13 mouse cellular contexts compared by ENCODE assay signal in the genomic region with DNA sequence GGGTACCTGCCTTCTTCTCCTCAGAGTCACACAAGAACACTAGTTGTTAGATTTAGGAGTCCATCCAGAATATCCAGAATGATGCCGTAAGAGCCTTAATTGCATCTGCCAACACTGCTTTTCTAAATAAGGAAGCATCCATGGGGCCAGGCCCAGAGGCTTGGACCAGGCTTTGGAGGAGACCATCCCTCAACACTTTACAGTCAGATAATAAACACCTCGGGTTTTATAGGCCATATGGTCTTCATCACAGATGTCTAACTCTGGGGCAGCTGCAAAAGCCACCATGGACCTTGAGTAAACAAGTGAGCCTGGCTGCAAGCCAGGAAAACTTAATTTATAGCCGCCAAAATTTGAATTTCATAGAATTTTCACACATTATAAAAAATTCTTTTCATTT. TPM values are rescaled to one million over a fixed set of nuclear protein-coding genes. Genes with fewer than 3 reads are reported as not detected.
DNase-seq lines count a peak whose midpoint lies in the region; ATAC-seq and TF ChIP-seq lines count a peak whose summit lies in the region.
"Had no signal": no experiment of that assay in that cellular context is flagged by ENCODE, and none has a peak within 500 bp of the region (broad histone marks: within the 10 kb centered on the region; RNA-seq: fewer than 3 reads in every experiment).

No protein-coding gene starts in this region.

- no peak for DNase-seq in kidney, postnatal 25 days
- no peak for DNase-seq in stomach, postnatal 0 days (ENCODE audit: low spot score)
- peak; percentile 55 for DNase-seq in limb, embryonic 10.5 days (ENCODE audit: low spot score)
- DNase-seq in thymus, postnatal 0 days (ENCODE audit: low spot score) = no peak
- no peak for DNase-seq in ovary, postnatal 36 days (ENCODE audit: low spot score)
- DNase-seq: cerebellum, adult 11 months; kidney, adult 9 months; lung, postnatal 14 days; thymus, postnatal 14 days had no signal

- no peaks in the 10 kb centered on the region for H3K36me3 ChIP-seq in kidney, embryonic 14.5 days (ENCODE audit: control insufficient read depth, insufficient read depth, low read length)
- no peaks in the 10 kb centered on the region for H3K36me3 ChIP-seq in stomach, embryonic 14.5 days (ENCODE audit: control insufficient read depth, insufficient read depth, low read length)
- H3K36me3 ChIP-seq in stomach, postnatal 0 days (ENCODE audit: control insufficient read depth, insufficient read depth, low read length) = no peaks in the 10 kb centered on the region
- no peaks in the 10 kb centered on the region for H3K36me3 ChIP-seq in limb, embryonic 10.5 days
- H3K36me3 ChIP-seq: hindbrain, embryonic 10.5 days; midbrain, embryonic 12.5 days had no signal

- whole genome bisulfite sequencing in kidney, embryonic 14.5 days = 38% methylated on average over 3 of the region's 3 CpGs
- WGBS in stomach, embryonic 14.5 days = 25% methylated on average over 3 of the region's 3 CpGs
- WGBS in stomach, postnatal 0 days = 36% methylated on average over 3 of the region's 3 CpGs
- 34% methylated on average over 3 of the region's 3 CpGs for WGBS in limb, embryonic 10.5 days

- H3K9me3 ChIP-seq in kidney, embryonic 14.5 days (ENCODE audit: control insufficient read depth, low read length) = no peaks in the 10 kb centered on the region
- H3K9me3 ChIP-seq in stomach, embryonic 14.5 days (ENCODE audit: control insufficient read depth, low read depth, low read length) = no peaks in the 10 kb centered on the region
- no peaks in the 10 kb centered on the region for H3K9me3 ChIP-seq in stomach, postnatal 0 days (ENCODE audit: control insufficient read depth, low read length)
- H3K9me3 ChIP-seq in limb, embryonic 10.5 days (replicated peaks) = no peaks in the 10 kb centered on the region
- H3K9me3 ChIP-seq: hindbrain, embryonic 10.5 days; midbrain, embryonic 12.5 days had no signal

- TF ChIP-seq CTCF in stomach, postnatal 0 days (IDR thresholded peaks at IDR 0.05; ENCODE audit: low read depth) = no peak

- H3K4me2 ChIP-seq in kidney, embryonic 14.5 days (replicated peaks; ENCODE audit: low read depth, low read length) = no peak overlapping the region
- no peak overlapping the region for H3K4me2 ChIP-seq in stomach, embryonic 14.5 days (replicated peaks; ENCODE audit: low read depth, low read length)
- no peak overlapping the region for H3K4me2 ChIP-seq in stomach, postnatal 0 days (replicated peaks; ENCODE audit: low read depth)
- H3K4me2 ChIP-seq: midbrain, embryonic 12.5 days had no signal

- peaks cover 4% of the 10 kb centered on the region; the same call in 1 of the 2 replicates for H3K4me1 ChIP-seq in kidney, embryonic 14.5 days (ENCODE audit: control insufficient read depth, insufficient read depth, low read length)
- H3K4me1 ChIP-seq in stomach, embryonic 14.5 days (ENCODE audit: control insufficient read depth, insufficient read depth, low read length) = 0 out of 2 replicates have a peak, but pooled peaks cover 4% of the 10 kb centered on the region
- H3K4me1 ChIP-seq in stomach, postnatal 0 days (replicated peaks; ENCODE audit: control insufficient read depth, insufficient read depth) = no peaks in the 10 kb centered on the region; the same call in 1 of the 2 replicates
- peaks cover 28% of the 10 kb centered on the region for H3K4me1 ChIP-seq in limb, embryonic 10.5 days
- H3K4me1 ChIP-seq: hindbrain, embryonic 10.5 days had no signal

- peak; percentile 73; the same call in 1 of the 2 replicates for ATAC-seq in kidney, embryonic 14.5 days (ENCODE audit: low FRiP score, low TSS enrichment)
- ATAC-seq in stomach, embryonic 14.5 days (ENCODE audit: insufficient number of reproducible peaks, insufficient read depth, low FRiP score, low read depth) = peak; percentile 79; the same call in 1 of the 2 replicates
- ATAC-seq in stomach, postnatal 0 days (ENCODE audit: low FRiP score, low TSS enrichment) = no peak; the same call in 1 of the 2 replicates

- H3K27me3 ChIP-seq in kidney, embryonic 14.5 days (ENCODE audit: control insufficient read depth, insufficient read depth, low read length) = no peaks in the 10 kb centered on the region
- H3K27me3 ChIP-seq in stomach, embryonic 14.5 days (ENCODE audit: control insufficient read depth, insufficient read depth, low read length) = no peaks in the 10 kb centered on the region
- no peaks in the 10 kb centered on the region for H3K27me3 ChIP-seq in stomach, postnatal 0 days (ENCODE audit: control insufficient read depth, insufficient read depth, low read length)
- H3K27me3 ChIP-seq in limb, embryonic 10.5 days (ENCODE audit: low read depth, poor library complexity, severe bottlenecking) = peaks cover 56% of the 10 kb centered on the region
- H3K27me3 ChIP-seq: midbrain, embryonic 12.5 days had no signal

- H3K4me3 ChIP-seq in kidney, embryonic 14.5 days (ENCODE audit: low read length) = no peak overlapping the region
- H3K4me3 ChIP-seq in stomach, embryonic 14.5 days (ENCODE audit: low read depth, low read length) = no peak overlapping the region
- H3K4me3 ChIP-seq in stomach, postnatal 0 days (ENCODE audit: low read depth, low read length) = no peak overlapping the region
- no peak overlapping the region for H3K4me3 ChIP-seq in limb, embryonic 10.5 days
- H3K4me3 ChIP-seq: hindbrain, embryonic 10.5 days; midbrain, embryonic 12.5 days had no signal

- H3K27ac ChIP-seq in kidney, embryonic 14.5 days (ENCODE audit: low read depth, low read length) = no peak overlapping the region
- H3K27ac ChIP-seq in stomach, embryonic 14.5 days (ENCODE audit: low read length) = peak overlapping the region; percentile 61
- H3K27ac ChIP-seq in stomach, postnatal 0 days (replicated peaks) = no peak overlapping the region
- no peak overlapping the region for H3K27ac ChIP-seq in limb, embryonic 10.5 days
- H3K27ac ChIP-seq: hindbrain, embryonic 10.5 days; midbrain, embryonic 12.5 days had no signal

- TF ChIP-seq EP300 in stomach, postnatal 0 days (optimal IDR thresholded peaks at IDR 0.05) = no peak

- H3K9ac ChIP-seq in kidney, embryonic 14.5 days (ENCODE audit: low read depth, low read length) = no peak overlapping the region
- no peak overlapping the region for H3K9ac ChIP-seq in stomach, embryonic 14.5 days (replicated peaks; ENCODE audit: low read depth, low read length)
- H3K9ac ChIP-seq in stomach, postnatal 0 days (ENCODE audit: low read length) = no peak overlapping the region
- H3K9ac ChIP-seq: midbrain, embryonic 12.5 days had no signal

RNA-seq across cellular contexts. Expression of a gene that starts 53.1 kb away (rescaled TPM):
- polyA plus RNA-seq in kidney, embryonic 14.5 days (2014; fragmentation: Nextera tagmentation; extraction: Ambion mirVana) = 0.08 and 0.09 TPM in 2 replicates
- 3.6 and 4.8 TPM in 2 replicates for polyA plus RNA-seq in stomach, embryonic 14.5 days (2014; fragmentation: Nextera tagmentation; extraction: Ambion mirVana)
- 2.1 and 2.2 TPM in 2 replicates for polyA plus RNA-seq in stomach, postnatal 0 days (2015; fragmentation: Nextera tagmentation; extraction: Ambion mirVana)
- 0.03 TPM in 1 of 2 replicates, not detected in the other for polyA plus RNA-seq in limb, embryonic 10.5 days (2016; fragmentation: Nextera tagmentation; extraction: Ambion mirVana)
- polyA plus RNA-seq in thymus, postnatal 0 days (2015; fragmentation: Nextera tagmentation; extraction: Ambion mirVana) = 0.34 and 0.42 TPM in 2 replicates
